Comparison of ENCODE assay signal across 7 mouse cellular contexts in genomic region chr17:5849421-5849910, GRCm38 (mm10). TPM values are rescaled to one million over a fixed set of nuclear protein-coding genes. Genes with fewer than 3 reads are reported as not detected.
DNase-seq lines count a peak whose midpoint lies in the region; ATAC-seq and TF ChIP-seq lines count a peak whose summit lies in the region.

No protein-coding gene starts in this region.

- H3K9me3 ChIP-seq in embryonic facial prominence, embryonic 14.5 days (ENCODE audit: control insufficient read depth, low read length) = no peaks in the 10 kb centered on the region
- no peaks in the 10 kb centered on the region for H3K9me3 ChIP-seq in heart, embryonic 10.5 days
- H3K9me3 ChIP-seq in kidney, embryonic 15.5 days (replicated peaks) = no peaks in the 10 kb centered on the region
- no peaks in the 10 kb centered on the region for H3K9me3 ChIP-seq in limb, embryonic 14.5 days (ENCODE audit: control insufficient read depth, low read length)
- H3K9me3 ChIP-seq in midbrain, embryonic 16.5 days (replicated peaks; ENCODE audit: control insufficient read depth, low read length, poor library complexity, severe bottlenecking) = no peaks in the 10 kb centered on the region

- no peak for TF ChIP-seq CTCF in bone marrow, adult 2 months (IDR thresholded peaks at IDR 0.05; ENCODE audit: control insufficient read depth, insufficient read depth, low read length)

- peak overlapping the region; percentile 65 for H3K9ac ChIP-seq in embryonic facial prominence, embryonic 14.5 days (ENCODE audit: low read depth, low read length)
- H3K9ac ChIP-seq in kidney, embryonic 15.5 days = peak overlapping the region; percentile 27
- peak overlapping the region; percentile 64 for H3K9ac ChIP-seq in limb, embryonic 14.5 days (ENCODE audit: low read depth, low read length, severe bottlenecking)
- peak overlapping the region; percentile 39 for H3K9ac ChIP-seq in midbrain, embryonic 16.5 days (ENCODE audit: low read depth, low read length)

- H3K36me3 ChIP-seq in embryonic facial prominence, embryonic 14.5 days (ENCODE audit: control insufficient read depth, insufficient read depth, low read length) = no peaks in the 10 kb centered on the region
- H3K36me3 ChIP-seq in heart, embryonic 10.5 days = no peaks in the 10 kb centered on the region
- peaks cover 7% of the 10 kb centered on the region for H3K36me3 ChIP-seq in kidney, embryonic 15.5 days
- no peaks in the 10 kb centered on the region for H3K36me3 ChIP-seq in limb, embryonic 14.5 days (ENCODE audit: control insufficient read depth, insufficient read depth, low read length)
- H3K36me3 ChIP-seq in midbrain, embryonic 16.5 days (ENCODE audit: control insufficient read depth, insufficient read depth, low read length) = no peaks in the 10 kb centered on the region

- no peaks in the 10 kb centered on the region for H3K27me3 ChIP-seq in embryonic facial prominence, embryonic 14.5 days (replicated peaks; ENCODE audit: control insufficient read depth, insufficient read depth, low read length)
- no peaks in the 10 kb centered on the region for H3K27me3 ChIP-seq in heart, embryonic 10.5 days (ENCODE audit: insufficient read depth, poor library complexity, severe bottlenecking)
- no peaks in the 10 kb centered on the region for H3K27me3 ChIP-seq in kidney, embryonic 15.5 days
- H3K27me3 ChIP-seq in limb, embryonic 14.5 days (ENCODE audit: control insufficient read depth, insufficient read depth, low read length) = no peaks in the 10 kb centered on the region
- H3K27me3 ChIP-seq in midbrain, embryonic 16.5 days (ENCODE audit: control insufficient read depth, insufficient read depth, low read depth, low read length) = no peaks in the 10 kb centered on the region

- peaks cover 1% of the 10 kb centered on the region; the same call in 1 of the 2 replicates for H3K4me1 ChIP-seq in bone marrow, adult 2 months (ENCODE audit: control insufficient read depth, insufficient read depth, low read length)
- H3K4me1 ChIP-seq in embryonic facial prominence, embryonic 14.5 days (ENCODE audit: control insufficient read depth, insufficient read depth, low read length) = peaks cover 19% of the 10 kb centered on the region
- peaks cover 32% of the 10 kb centered on the region for H3K4me1 ChIP-seq in heart, embryonic 10.5 days
- H3K4me1 ChIP-seq in kidney, embryonic 15.5 days = peaks cover 31% of the 10 kb centered on the region
- H3K4me1 ChIP-seq in limb, embryonic 14.5 days (ENCODE audit: control insufficient read depth, insufficient read depth, low read length) = peaks cover 16% of the 10 kb centered on the region
- peaks cover 7% of the 10 kb centered on the region; the same call in 1 of the 2 replicates for H3K4me1 ChIP-seq in midbrain, embryonic 16.5 days (ENCODE audit: control insufficient read depth, insufficient read depth, low read length)

- H3K4me3 ChIP-seq in bone marrow, adult 2 months (replicated peaks; ENCODE audit: control insufficient read depth, low read depth, low read length) = no peak overlapping the region
- peak overlapping the region; percentile 33 for H3K4me3 ChIP-seq in embryonic facial prominence, embryonic 14.5 days (ENCODE audit: low read depth, low read length)
- peak overlapping the region; percentile 39 for H3K4me3 ChIP-seq in heart, embryonic 10.5 days
- H3K4me3 ChIP-seq in kidney, embryonic 15.5 days (replicated peaks) = peak overlapping the region; percentile 29
- H3K4me3 ChIP-seq in limb, embryonic 14.5 days (replicated peaks; ENCODE audit: low read length) = peak overlapping the region; percentile 32
- H3K4me3 ChIP-seq in midbrain, embryonic 16.5 days (ENCODE audit: low read depth, low read length) = peak overlapping the region; percentile 12; the same call in 1 of the 2 replicates

- DNase-seq in embryonic facial prominence, embryonic 14.5 days (ENCODE audit: low spot score) = peak; percentile 94
- no peak for DNase-seq in heart, embryonic 10.5 days (ENCODE audit: low spot score)
- DNase-seq in limb, embryonic 14.5 days (ENCODE audit: low spot score) = peak; percentile 87
- peak; percentile 70 for DNase-seq in testis, postnatal 14 days (ENCODE audit: low spot score)

- ATAC-seq in embryonic facial prominence, embryonic 14.5 days (ENCODE audit: low read depth) = peak; percentile 58
- ATAC-seq in kidney, embryonic 15.5 days (replicated peaks; ENCODE audit: low FRiP score) = peak; percentile 71
- ATAC-seq in limb, embryonic 14.5 days (ENCODE audit: low FRiP score, low read depth) = peak; percentile 85
- ATAC-seq in midbrain, embryonic 16.5 days = no peak

- TF ChIP-seq POLR2A in bone marrow, adult 2 months (IDR thresholded peaks at IDR 0.05; ENCODE audit: borderline replicate concordance, control insufficient read depth, low read depth, low read length) = no peak
- 0 out of 2 replicates have a peak, but pooled peaks have one; percentile 26 for TF ChIP-seq POLR2A in limb, embryonic 14.5 days (IDR thresholded peaks at IDR 0.05; ENCODE audit: borderline replicate concordance, extremely low read depth, insufficient read depth, insufficient read length)

- WGBS in bone marrow, adult 2 months = 32% methylated on average over 18 of the region's 18 CpGs
- WGBS in embryonic facial prominence, embryonic 14.5 days = 11% methylated on average over 18 of the region's 18 CpGs
- 25% methylated on average over 18 of the region's 18 CpGs for WGBS in heart, embryonic 10.5 days
- WGBS in kidney, embryonic 15.5 days = 7% methylated on average over 18 of the region's 18 CpGs
- WGBS in limb, embryonic 14.5 days = 4% methylated on average over 18 of the region's 18 CpGs
- 14% methylated on average over 18 of the region's 18 CpGs for WGBS in midbrain, embryonic 16.5 days

- H3K27ac ChIP-seq in bone marrow, adult 2 months (ENCODE audit: control insufficient read depth, insufficient read depth, low read depth, low read length, poor library complexity) = peak overlapping the region; percentile 40; the same call in 1 of the 2 replicates
- H3K27ac ChIP-seq in embryonic facial prominence, embryonic 14.5 days (replicated peaks; ENCODE audit: low read depth, low read length) = peak overlapping the region; percentile 87
- peak overlapping the region; percentile 75 for H3K27ac ChIP-seq in heart, embryonic 10.5 days
- H3K27ac ChIP-seq in kidney, embryonic 15.5 days = peak overlapping the region; percentile 93
- H3K27ac ChIP-seq in limb, embryonic 14.5 days (replicated peaks; ENCODE audit: low read depth, low read length) = peak overlapping the region; percentile 89
- peak overlapping the region; percentile 48; the same call in 1 of the 2 replicates for H3K27ac ChIP-seq in midbrain, embryonic 16.5 days (ENCODE audit: low read length)

- H3K4me2 ChIP-seq in embryonic facial prominence, embryonic 14.5 days (ENCODE audit: low read depth, low read length) = peak overlapping the region; percentile 72
- peak overlapping the region; percentile 57 for H3K4me2 ChIP-seq in kidney, embryonic 15.5 days
- peak overlapping the region; percentile 63 for H3K4me2 ChIP-seq in limb, embryonic 14.5 days (replicated peaks; ENCODE audit: low read depth, low read length, severe bottlenecking)
- H3K4me2 ChIP-seq in midbrain, embryonic 16.5 days (ENCODE audit: low read length) = peak overlapping the region; percentile 59

RNA-seq across cellular contexts. Expression of gene Snx9, which starts 8.3 kb away (rescaled TPM):
- 7.9 and 16.6 TPM in 2 replicates for polyA plus RNA-seq in bone marrow, adult 2 months (2011; ENCODE audit: insufficient read depth, insufficient read length, low replicate concordance, missing spikeins)
- 37.5 and 40.9 TPM in 2 replicates for polyA plus RNA-seq in embryonic facial prominence, embryonic 14.5 days (2014; fragmentation: Nextera tagmentation; extraction: Ambion mirVana)
- polyA plus RNA-seq in heart, embryonic 10.5 days (2016; fragmentation: Nextera tagmentation; extraction: Ambion mirVana) = 22.6 and 26.5 TPM in 2 replicates
- 34.8 and 36.4 TPM in 2 replicates for polyA plus RNA-seq in kidney, embryonic 15.5 days (2015; fragmentation: Nextera tagmentation; extraction: Ambion mirVana)
- polyA plus RNA-seq in limb, embryonic 14.5 days (2012; rRNA removed) = 39.1 and 41.3 TPM in 2 replicates
- polyA plus RNA-seq in limb, embryonic 14.5 days (2014; fragmentation: Nextera tagmentation; extraction: Ambion mirVana) = 41.9 and 43.4 TPM in 2 replicates
- polyA plus RNA-seq in midbrain, embryonic 16.5 days (2015; fragmentation: Nextera tagmentation; extraction: Ambion mirVana) = 5.6 and 5.9 TPM in 2 replicates

Comparison
In these comparisons a context has a peak if more than half of its experiments do, and no peak if none do; other contexts are left out.
1. H3K27ac ChIP-seq: peak in every context shown above with its lines; median percentile 93 in kidney, embryonic 15.5 days; 89 in limb, embryonic 14.5 days; 87 in embryonic facial prominence, embryonic 14.5 days; 75 in heart, embryonic 10.5 days; 48 in midbrain, embryonic 16.5 days; 40 in bone marrow, adult 2 months.